Mouse (Mus musculus): ENCODE results near the gene Gm49393.
"Not testable (repeated sequence)": the region's sequence is repeated elsewhere in the genome, so short reads cannot be mapped to it uniquely, and the experiment has no call there.

Gene Gm49393

DNA sequence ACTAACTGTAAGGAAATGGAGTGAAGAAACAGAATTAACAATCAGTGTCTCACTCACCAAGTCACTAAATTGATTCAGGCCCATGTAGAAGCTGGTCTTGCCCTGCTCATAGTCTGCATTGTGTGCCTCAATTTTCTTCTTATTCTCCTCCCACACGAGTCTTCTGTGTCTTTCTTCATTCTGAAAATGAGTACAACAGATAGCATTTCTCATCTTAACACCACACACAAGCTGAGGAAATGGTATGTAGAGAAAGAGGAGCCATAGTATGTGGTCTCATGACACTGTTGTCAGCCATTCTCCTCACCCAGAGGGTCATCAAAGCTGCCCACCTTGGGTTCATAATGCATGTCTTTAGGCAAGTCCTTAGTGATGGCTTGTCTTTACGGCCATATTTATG is at the start of gene Gm49393:
TSS of gene Gm49393 (minus strand) at position 101 of the 400 bp plus-strand sequence.
- not testable (repeated sequence) for DNase-seq (ENCODE audit: low read depth, low spot score)

DNA sequence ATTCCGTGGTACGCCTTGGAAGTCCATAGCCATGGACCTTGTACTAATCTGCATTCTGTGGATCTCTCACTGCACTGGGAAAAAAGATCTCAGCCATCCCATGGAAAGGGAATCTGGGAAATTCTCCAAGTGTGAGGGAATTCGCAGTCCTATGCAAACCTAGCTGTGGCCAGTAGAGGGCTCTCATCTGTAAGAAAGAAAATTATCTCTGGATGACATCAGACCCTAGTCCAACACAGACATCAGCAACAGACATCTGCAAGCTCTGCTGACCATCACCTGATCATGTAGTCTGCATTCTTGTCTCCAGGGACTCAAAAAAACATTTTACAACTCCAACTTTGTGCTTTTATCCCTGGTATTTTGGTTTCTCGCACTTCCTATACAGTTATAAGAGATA is 36.9 kb upstream of the Gm49393 start:
- not testable (repeated sequence) for DNase-seq (ENCODE audit: low read depth, low spot score)

DNA sequence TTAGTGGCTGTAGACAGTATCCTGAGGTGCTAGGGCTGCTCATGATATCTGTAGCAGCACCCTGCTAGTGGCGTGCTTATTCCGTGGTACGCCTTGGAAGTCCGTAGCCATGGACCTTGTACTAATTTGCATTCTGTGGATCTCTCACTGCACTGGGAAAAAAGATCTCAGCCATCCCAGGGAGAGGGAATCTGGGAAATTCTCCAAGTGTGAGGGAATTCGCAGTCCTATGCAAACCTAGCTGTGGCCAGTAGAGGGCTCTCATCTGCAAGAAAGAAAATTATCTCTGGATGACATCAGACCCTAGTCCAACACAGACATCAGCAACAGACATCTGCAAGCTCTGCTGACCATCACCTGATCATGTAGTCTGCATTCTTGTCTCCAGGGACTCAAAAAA is 28.6 kb upstream of the Gm49393 start:
- not testable (repeated sequence) for DNase-seq (ENCODE audit: low read depth, low spot score)

DNA sequence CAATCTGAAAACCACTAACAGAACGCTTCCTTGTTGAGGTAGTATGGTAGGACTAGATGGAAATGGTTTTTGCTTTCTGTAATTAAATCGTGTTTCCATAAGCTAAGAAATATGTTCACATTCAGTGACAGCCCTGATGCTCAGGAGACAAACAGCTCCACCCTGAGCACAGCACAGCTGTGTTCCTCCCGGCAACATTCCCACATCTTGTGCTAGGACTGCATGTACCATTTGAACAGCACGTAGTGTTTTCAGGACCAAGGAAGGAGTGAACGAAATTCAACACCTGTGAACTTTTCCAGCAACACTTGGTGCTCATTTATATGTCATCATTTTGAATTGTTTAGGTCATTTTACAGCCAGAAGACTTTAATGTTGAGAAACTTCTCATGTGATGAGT is 26.3 kb upstream of the Gm49393 start:
- DNase-seq (ENCODE audit: low read depth, low spot score): no peak

DNA sequence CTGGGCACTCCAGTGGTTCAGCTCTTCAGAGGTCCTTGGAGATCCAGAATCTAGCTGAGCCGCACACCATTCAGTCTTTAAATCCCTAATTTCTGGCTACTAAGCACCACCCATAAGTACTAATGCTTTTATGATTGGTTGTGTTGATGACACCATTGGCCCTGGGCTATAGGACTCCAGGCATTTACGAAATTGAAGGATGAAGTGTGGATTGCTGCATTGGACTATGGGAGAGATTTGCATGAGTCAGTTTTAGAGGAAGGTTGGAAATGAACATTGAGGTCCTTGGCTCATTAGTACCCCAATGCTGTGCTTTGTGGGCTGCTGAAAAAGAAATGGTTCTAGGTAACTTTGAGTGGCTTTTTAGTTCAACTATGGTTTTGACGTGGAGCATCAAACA is 6.5 kb upstream of the Gm49393 start, which contains the start of gene Tpbpa:
TSS of gene Tpbpa (minus strand) at position 101 of the 400 bp plus-strand sequence.
- not testable (repeated sequence) for DNase-seq (ENCODE audit: low read depth, low spot score)

DNA sequence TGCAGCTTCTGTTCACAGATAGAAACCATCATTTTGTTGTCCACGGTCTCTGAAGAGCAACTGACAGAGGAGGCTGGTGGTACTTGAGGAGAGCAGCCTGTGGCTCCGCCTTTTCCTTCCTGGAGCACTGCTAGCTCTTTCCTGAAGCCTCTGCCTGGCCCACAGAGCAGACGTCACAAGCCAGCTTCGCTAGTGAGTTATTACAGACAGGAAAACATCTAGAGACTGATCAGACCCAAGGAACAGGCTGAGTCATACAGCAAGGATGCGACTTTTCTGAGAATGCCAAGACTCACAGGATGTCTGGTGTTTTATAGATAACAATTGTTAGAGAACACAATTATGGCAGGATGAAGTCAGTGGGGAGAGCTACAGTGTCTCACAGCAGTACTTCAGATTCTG is 1.1 kb upstream of the Gm49393 start, which contains the start of the genes Gm49391 and Ctla2a:
TSS of gene Gm49391 (minus strand) at position 72 of the 402 bp plus-strand sequence.
TSS of gene Ctla2a (minus strand) at position 126 of the 402 bp plus-strand sequence.
- peak; percentile 7 for DNase-seq (ENCODE audit: low read depth, low spot score)

DNA sequence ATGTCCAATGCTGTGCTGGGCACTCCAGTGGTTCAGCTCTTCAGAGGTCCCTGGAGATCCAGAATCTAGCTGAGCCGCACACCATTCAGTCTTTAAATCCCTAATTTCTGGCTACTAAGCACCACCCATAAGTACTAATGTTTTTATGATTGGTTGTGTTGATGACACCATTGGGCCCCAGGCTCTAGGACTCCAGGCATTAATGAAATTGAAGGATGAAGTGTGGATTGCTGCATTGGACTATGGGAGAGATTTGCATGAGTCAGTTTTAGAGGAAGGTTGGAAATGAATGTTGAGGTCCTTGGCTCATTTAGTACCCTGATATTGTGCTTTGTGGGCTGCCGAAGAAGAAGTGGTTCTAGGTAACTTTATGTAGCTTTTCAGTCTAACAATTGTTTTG is 30.6 kb downstream of the Gm49393 start, which contains the start of gene Tpbpb:
TSS of gene Tpbpb (minus strand) at position 101 of the 400 bp plus-strand sequence.
- DNase-seq (ENCODE audit: low read depth, low spot score): not testable (repeated sequence)

DNA sequence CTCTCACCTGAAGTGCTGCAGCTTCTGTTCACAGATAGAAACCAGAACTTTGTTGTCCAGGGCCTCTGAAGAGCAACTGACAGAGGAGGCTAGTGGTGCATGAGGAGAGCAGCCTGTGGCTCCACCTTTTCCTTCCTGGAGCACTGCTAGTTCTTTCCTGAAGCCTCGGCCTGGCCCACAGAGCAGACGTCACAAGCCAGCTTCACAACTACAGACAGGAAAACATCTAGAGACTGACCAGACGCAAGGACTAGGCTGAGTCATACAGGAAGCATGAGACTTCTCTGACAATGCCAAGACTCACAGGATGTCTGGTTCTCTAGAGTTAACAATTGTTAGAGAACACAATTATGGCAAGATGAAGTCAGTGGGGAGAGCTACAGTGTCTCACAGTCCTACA is 38.1 kb downstream of the Gm49393 start, which contains the start of gene Ctla2b:
TSS of gene Ctla2b (minus strand) at position 120 of the 400 bp plus-strand sequence.
- no peak for DNase-seq (ENCODE audit: low read depth, low spot score)

DNA sequence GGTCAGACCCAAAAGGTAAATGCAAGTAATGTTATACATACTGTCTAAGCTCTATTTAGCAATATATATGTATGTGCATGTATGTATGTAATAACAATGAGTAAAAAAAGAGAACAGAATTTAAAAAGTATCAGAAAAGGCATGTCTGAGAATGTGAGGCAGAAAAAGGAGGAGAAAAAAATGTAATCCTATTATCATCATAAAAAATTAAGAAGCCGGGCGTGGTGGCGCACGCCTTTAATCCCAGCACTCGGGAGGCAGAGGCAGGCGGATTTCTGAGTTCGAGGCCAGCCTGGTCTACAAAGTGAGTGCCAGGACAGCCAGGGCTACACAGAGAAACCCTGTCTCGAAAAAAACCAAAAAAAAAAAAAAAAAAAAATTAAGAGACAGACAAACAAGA is 38.6 kb downstream of the Gm49393 start, which contains the start of gene Gm49392:
TSS of gene Gm49392 (minus strand) at position 101 of the 400 bp plus-strand sequence.
- DNase-seq (ENCODE audit: low read depth, low spot score): not testable (repeated sequence)

DNA sequence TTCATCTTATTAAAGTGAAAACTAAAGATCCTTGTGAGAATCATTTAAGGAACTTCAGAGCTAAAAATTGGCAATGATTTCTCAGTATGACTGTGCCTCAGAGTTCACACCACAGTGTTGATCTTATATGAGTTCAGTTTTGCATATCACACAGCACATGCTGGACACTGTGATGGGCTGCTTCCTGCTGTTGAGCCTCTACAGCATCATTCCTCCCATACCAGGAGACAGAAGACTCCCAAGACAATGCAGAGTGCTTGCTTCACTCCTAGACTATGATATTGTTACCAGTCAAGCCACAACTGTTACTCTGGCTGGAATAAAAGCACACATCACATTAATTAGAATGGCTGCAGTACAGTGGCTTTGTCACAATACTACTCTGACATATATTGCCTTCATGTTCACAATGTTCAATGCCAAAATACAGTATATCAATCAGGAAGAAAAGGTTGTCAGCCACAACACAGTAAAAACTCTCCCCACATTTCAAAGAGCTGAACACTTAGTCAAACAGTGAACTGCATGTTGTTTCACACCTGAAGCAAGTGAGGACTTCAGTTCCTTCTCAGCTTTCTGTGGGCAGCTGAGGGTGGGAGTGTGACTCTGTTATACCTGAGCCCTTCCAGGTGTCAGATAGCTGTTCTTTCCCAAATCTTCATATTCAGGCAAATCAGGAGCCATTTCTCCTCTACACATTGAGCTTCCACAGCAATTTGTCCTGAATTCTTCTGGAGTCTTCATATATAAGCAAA is 39.8 kb downstream of the Gm49393 start:
- no peak for DNase-seq (ENCODE audit: low read depth, low spot score)

DNA sequence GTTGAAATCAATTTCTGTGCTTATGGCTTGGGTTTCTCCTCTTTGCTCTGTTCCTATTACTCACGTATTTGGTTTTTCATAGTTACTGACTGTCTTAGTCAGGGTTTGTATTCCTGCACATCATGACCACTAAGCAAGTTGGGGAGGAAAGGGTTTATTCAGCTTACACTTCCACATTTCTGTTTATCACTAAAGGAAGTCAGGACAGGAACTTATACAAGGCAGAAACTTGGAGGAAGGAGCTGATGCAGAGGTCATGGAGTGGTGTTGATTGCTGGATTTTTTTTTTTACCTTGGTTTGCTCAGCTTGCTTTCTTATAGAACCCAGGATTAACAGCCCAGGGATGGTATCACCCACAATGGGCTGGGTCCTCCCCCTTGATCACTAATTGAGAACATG is 43.1 kb downstream of the Gm49393 start:
- no peak for DNase-seq (ENCODE audit: low read depth, low spot score)

DNA sequence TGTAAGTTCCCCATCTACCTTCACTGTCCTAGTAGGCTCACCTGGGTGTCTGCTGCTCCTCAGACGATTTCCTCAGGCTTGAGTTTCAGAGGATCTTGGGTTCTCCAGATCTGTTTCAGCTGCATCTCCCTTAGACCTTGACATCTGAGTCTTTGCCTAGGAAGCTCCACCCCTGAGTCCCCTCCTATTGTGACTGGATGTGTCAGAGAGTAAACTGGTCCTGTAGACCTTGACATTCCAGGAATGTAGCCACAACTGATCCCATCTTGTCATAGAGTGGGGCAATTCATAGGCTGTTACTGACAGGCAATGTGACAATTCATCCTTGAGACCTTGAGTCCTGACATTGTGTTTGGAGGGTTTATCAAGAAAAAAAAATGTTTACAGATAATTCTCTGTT is 71.1 kb downstream of the Gm49393 start, which contains the start of gene 4930486L24Rik:
TSS of gene 4930486L24Rik (minus strand) at position 195 of the 400 bp plus-strand sequence.
- DNase-seq (ENCODE audit: low read depth, low spot score): no peak

DNA sequence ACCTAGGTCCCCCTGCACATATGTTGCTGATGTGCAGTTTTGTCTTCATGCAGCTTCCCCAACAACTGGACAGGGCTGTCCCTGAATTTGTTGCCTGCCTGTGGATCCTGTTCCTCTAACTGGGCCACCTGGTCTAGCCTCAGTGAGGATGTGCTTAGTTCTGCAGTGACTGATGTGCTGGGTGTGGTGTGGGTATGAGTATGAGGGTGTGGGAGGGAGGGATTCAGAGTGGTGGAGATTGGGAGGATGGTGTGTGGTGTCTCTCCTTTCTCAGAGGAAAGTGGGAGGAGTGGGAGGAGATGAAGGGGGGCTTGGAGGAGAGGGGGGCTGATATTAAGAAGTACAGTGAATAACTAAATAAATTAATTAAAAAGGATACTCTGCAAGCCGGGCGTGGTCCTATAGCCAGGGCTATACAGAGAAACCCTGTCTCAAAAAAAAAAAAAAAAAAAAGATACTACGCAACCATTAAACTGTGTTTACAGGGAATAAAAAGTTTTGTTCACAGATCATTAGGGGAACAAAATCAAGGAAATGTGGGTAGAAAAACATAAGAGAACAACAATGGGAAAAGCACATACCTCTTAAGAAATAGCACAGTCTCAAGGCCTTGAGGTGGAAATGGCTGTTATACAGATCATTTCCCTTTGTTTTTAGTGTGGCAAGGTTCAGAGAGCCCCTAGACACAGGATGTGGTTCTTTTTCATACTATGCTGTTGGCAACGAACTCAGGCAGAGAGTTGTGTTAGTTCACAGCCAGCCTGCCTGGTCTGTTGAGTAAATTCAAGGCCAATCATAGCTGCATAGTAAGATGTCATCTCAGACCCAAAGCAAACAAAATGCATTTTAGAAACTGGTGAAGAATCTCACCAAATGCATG is 86.9 kb downstream of the Gm49393 start:
- DNase-seq (ENCODE audit: low read depth, low spot score): no peak

DNA sequence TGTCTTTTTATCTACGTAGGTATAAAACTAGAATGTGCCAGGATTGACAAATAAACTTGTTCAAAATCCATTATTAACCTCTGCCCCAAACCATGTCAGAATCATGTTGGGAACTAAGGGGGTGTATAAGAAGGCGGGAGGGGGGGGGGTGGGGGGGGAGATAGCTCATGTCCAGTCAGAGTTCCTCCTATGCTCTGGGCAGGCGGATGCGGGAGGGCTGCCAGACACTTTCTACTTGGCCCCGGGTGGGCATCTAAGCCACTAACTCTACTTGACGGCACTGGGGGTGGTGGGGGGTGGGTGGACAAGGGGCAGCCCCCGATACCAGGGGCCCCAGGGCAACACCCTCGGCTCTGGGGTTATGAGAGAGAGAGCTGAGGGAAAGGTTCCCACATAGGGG is 92.2 kb downstream of the Gm49393 start:
- DNase-seq (ENCODE audit: low read depth, low spot score): no peak

DNA sequence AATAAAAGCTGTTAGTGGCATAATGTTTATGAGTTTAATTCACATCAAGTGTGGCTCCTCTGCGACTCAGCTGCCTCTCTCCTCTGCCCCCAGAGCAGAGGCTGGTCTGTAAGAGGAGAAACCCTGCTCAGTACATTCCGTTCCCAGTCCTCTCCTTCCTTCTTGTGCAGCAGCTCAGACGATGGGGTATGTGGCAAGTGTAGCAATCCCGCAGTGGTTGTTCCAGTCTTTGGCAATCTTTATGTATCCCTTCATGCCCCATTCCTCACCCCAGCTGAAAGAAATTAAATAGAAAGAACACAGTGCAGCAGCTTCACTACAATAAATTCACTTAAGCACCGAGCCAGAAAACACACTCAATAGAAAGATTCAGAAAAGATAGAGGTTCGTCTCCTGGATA is 92.7 kb downstream of the Gm49393 start:
- DNase-seq (ENCODE audit: low read depth, low spot score): no peak

DNA sequence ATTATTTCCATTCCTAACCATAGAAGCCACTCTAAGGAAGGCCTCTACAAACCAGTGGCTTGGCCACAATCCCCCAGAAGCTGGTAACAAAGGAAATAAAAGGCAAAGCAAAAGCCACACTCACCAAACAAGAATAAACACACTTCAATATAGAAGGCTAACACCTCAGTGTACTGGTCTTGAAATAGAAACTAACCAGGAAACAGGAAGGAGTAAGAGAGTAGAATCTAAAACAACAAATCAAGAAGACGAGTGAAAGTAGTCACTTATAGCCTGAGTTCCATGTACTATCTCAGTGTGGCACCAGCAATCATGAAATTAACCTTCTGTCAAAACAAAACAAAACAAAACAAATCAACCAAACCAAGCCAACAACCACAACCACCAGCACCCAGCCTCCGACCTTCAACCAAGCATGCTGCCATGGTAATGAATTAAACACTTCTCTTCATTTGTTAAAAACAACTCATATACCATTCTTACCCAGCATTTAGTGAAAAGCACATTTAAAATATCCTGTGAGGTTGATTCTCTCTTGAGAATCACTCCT is 96.0 kb downstream of the Gm49393 start:
- DNase-seq (ENCODE audit: low read depth, low spot score): no peak

DNA sequence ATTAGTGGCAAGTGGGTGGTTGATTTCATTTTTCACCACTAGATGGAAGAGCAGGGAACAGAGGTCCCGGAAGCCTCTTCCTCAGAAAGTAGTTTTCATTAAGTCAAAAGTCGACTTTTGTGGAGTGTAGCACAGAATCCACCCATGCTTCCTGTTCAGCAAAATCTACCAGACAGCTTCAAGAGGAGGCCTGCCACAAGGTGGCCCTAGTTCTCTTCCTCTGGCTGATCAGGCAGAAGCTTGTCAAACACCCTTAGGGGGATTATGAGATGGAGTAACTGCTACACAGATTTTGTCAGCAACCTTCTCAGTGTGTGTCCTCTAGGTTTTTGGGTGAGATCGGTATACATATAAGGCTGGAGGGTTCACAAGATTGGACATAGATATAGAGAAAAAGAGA is 109.3 kb downstream of the Gm49393 start:
- DNase-seq (ENCODE audit: low read depth, low spot score): no peak

DNA sequence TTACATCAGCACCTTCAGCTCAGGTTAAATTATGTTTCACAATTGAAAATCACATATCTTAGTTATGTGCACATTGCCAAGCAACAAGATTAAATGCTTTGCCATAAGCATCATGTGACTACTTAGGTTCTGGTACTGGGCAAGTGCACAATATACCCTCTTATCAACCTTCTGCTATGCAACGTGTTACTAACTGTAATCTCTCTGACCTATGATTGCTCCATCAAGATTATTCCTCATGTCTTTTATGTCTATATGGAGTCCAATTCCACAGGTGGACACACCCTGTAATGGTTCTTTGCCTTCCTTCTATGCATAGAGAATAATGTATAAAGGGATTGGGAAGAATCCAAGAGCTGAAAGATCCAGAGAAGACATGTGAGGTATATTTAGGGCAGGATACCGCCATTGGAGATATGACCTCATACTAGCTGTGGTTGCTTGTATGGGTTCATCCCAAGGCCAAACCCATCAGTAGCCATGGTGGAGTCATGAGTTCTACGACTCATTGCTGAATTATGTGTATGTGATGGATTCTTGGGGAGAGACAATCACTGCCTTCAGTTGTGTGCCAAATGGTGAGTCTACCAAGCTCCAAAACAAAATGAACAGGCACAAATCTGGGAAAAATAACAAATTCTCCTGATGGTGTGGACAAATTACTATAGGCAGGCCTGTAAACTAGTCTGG is 114.8 kb downstream of the Gm49393 start:
- DNase-seq (ENCODE audit: low read depth, low spot score): no peak

DNA sequence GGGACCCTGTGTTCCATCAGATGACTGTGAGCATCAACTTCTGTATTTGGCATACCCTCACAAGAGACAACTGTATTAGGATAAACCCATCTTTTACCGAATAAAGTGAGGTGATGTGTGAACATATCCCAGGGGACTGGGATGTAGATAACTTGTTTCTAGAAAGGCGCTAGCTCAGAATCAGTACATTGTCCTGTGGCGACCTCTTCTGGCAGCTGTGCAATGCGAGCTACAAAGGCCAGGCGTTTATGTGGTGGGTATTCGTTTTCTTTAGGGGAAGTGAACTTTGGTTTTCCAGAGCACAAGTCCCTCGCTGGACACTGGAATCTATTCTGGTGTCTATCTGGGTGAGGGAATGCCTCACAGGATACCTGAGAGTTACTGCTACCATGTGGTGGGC is 115.9 kb downstream of the Gm49393 start:
- peak; percentile 37 for DNase-seq (ENCODE audit: low read depth, low spot score)

DNA sequence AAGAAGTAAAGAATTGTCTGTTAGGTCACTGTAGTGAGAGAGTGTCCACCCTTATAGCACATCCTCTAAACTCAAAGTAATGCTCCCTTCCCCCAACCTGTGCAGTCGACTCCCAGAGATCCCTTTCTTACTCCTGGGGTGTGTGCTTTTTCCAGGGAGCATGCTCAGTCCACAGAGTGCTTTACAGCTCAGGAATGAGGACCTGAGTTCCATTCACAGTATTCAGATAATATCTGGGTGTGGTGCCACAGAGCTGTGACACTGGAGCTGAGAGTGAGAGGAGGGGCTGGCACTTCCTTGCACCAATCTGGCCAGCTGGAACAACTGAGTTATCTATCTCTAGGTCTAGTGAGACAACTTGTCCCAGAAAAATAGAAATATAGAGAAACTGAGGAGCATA is 121.7 kb downstream of the Gm49393 start:
- no peak for DNase-seq (ENCODE audit: low read depth, low spot score)

DNA sequence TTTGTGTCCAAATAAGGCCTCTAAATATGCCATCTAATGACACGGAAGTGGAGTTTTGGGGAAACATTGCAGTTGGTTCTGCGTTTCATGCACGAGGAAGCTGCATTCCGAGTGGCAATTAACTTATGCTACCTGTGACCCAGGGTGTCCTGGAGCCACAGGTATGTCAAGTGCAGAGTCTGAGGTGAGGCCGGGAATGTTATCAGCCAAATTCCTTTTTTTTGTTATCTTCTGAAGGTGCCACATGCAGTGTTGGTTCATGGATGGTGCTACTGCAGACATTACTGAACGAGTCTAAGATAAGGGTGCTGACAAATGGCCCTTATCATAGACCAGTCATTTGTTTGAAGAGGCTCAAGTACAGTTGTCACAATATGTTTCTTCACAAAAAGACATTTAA is 122.6 kb downstream of the Gm49393 start:
- no peak for DNase-seq (ENCODE audit: low read depth, low spot score)
